Mouse (Mus musculus): Measurements from ENCODE around the gene Ly6g5b. TPM values are rescaled to one million over a fixed set of nuclear protein-coding genes. Genes with fewer than 3 reads are reported as not detected.

Ly6g5b gene
- total RNA-seq, 2 experiments from 2014 or later, result 0.52 to 0.62 TPM

DNA sequence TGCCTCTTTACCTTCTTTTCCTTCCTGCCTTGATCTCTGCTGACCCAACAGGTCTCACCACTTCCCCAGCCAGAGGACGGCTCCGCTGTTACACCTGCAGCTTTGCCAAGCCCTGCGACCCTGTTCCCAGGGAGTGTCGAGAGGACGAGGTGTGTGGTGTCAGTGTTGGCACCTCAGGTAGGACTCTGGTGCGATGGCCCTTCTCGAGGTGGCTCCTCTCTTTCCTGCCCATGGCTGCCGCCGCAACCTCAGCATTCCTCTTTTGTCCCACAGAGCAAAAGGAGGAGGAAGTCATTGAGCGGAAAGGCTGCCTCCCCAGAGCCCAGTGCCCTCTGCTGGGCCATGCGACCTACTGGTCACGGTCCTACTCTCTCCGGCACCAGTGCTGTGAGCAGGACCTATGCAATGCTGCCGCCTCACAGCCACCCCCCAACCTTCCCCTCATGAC lies 37.4 kb downstream of the Ly6g5b start, which contains the start of gene Ly6g6d:
Gene Ly6g6d (minus strand): TSS at position 280 of the 448 bp plus-strand sequence.
- DNase-seq, result peak; percentile 71

GRCm38 (mm10) chr17:35077285-35077684 lies 37.9 kb downstream of the Ly6g5b start:
- DNase-seq, result no peak

DNA sequence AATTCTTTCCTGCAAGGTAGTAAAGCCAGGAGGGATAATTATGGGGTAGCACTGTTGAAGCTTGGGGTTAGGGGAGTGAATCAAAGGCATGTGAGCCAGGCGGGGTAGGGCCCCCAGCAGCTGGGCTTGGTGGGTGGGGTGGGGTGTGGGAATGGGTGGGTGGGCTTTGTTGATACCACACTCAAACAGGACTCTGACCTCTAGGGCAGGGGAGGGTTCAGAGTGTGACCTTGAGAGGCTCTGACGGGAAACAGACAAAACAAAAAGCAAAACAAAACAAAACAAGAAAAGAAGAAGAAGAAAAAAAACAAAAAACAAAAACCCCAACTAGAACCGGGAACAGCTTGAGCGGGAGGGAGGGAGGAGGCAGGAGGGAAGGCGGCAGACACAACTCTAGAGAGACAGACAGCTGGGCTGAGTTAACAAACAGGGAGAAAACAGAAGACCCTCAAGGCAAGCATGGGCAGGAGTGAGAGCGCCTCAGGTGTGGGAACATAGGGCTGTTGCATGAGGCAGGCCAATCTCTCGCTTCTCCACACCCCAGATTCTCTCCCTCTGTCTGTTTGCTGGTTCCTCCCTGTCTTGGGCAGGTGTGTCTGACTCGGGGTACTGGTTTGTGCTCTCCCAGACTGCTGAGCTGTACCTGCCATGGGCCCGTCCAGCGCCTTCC lies 38.6 kb downstream of the Ly6g5b start, which contains the start of gene Ly6g6e:
Gene Ly6g6e (plus strand): TSS at position 396 of the 670 bp plus-strand sequence.
- no peak for DNase-seq

GRCm38 (mm10) chr17:35074097-35074496 lies 41.1 kb downstream of the Ly6g5b start:
- no peak for DNase-seq

- no peak for DNase-seq
These were observed 43.8 kb downstream of the Ly6g5b start for GRCm38 (mm10) chr17:35071454-35071853.

DNA sequence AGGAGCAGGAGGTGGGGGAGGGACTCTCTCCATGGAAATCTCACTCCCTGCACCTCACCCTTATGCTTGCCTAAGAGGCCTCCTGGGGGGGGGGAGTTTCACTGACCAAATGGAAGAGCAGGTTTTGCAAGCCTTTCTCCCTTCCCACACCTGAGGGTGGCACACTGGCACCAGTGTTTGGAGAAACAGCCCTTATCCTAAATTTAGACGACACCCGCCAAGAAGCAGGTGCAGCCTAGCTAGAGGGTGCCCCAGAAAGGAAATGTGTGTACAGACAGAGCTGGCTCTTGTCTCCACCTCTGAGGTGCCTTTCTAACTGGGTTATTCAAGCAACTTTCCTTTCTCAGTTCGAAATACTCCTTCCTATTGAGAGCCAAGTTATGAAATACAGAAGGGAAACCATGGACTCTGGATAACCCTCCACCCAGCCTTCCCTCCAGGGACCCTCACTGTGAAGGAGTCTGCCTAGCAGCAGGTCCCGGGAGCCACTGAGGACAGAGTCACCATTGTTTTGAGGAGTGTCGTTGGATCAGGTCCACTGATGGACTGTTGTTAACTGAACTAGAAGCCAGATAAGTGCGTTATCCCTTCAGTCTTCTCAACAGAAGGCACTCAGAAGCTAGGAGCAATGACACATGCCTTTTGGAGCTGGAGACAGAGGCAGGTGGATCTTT lies 44.5 kb downstream of the Ly6g5b start:
- no peak for DNase-seq

DNA sequence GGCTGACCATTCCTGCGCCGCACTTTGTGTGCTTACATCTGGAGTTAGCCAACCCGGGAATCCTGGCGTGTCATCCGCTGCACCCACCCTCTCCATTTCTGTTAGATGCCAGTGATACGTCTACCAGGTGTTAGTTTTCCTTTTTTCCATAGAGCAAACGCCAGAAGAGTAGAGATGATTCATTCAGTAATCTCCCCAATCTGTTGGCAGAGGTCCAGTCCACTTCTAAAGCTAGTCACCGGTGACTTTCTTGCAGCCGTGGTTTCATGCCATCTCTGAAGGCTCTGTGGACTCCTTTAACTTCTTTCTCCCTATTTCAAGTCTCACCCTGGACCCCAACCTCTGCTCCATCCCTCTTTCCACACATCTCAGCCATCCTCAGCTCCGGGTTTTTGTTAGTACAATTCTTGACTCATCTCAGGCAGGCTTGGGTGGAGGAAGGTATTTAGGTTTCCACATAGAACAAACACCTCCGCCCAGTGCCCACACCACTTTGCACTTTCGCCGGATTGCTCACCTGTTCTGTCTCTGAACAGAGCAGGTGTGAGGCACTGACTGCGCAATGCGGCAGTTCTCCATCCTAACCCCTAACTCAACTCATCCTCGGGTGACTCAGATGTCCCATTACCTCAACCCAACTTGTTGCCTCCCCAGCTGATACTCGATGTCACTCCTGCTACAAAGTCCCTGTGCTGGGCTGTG lies 46.9 kb downstream of the Ly6g5b start:
- no peak for DNase-seq

DNA sequence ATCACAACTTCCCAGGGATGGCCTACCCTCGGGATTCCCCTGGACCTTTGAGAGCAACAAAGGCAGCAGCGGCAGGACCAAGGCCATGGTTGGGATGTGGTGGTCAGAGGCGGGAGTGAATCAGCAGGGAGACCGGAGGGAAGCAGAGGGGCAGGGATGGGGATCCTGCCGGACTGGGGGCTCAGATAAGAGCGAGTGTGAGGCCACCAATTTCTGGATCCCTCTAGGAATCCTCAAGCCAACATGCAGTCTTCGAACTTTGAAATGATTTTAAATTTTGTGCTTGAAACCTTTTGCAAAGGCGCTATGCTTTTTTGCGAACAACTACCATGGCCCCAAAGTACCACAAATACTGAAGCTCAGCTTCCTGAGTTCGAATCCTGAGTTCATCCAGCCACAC lies 49.1 kb downstream of the Ly6g5b start, which contains the start of gene Mpig6b:
Gene Mpig6b (minus strand): TSS at position 101 of the 400 bp plus-strand sequence.
- no peak for DNase-seq

DNA sequence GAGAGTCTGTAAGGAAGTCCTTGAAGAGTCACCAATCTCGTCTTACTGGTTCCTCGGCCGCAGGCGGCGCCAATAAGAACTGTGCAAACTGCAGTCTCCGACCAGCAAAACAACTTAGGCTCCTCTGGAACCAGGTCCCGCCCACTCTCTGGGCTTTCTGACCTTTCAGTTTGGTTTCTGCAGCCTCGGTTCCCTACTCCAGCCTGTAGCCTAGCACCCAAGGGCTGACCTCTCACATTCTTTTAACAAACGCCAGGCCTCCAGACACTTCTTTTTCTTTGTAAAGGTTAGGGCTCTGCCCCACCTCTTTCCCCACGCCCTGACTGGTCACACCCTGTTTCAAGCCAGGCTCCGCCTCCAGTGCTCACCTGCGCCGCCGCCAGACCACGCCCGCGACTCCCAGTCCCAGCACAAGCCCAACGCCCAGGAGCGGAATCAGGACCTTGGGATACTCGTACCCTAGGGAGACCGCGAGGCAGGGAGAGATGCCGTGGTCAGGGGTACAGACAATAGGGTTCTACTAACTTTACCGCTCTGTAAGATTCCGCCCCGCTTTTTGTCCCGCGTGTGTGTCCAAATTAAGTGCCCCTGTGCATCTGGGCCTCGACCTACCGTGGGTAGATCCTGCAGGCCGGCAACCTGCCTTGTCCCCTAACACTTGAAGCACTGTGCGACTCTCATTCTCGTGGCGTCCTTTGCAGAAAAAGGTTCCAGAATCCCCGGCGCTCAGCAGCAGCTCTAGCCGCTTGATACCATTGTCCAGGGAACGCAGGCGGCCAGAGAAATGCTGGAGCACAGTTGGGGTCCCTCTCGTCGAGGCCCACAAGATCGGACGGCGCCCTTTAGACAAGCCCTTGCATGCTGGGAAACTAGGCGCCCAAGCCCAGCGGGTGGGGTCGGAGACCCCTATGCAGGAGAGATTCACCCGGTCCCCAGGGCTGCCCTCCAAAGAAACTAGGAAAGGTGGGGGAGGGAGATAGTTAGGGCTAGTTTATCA lies 50.0 kb downstream of the Ly6g5b start, which contains the start of gene Ly6g6c:
Gene Ly6g6c (plus strand): TSS at position 438 of the 997 bp plus-strand sequence.
- peak; percentile 40 for DNase-seq

- DNase-seq, result no peak
These were observed 50.8 kb downstream of the Ly6g5b start for GRCm38 (mm10) chr17:35064378-35064877.

Other genes starting within 250 kb of the Ly6g5b start
- gene Zbtb12, start 235.9 kb downstream of the Ly6g5b start, total RNA-seq (2021), result 1 to 10 TPM; 7.9 TPM
- not detected for gene Gm20547, start 233.4 kb downstream of the Ly6g5b start, total RNA-seq (2021)
- gene C2, start 217.2 kb downstream of the Ly6g5b start, total RNA-seq (2021), result 1 to 10 TPM; 3.0 to 3.7 TPM
- gene Ehmt2, start 217.0 kb downstream of the Ly6g5b start, total RNA-seq (2021), result 10 to 100 TPM; 55.7 to 56.8 TPM
- not detected for gene Slc44a4, start 201.0 kb downstream of the Ly6g5b start, total RNA-seq (2021)
- gene Neu1, start 184.2 kb downstream of the Ly6g5b start, total RNA-seq (2021), result 10 to 100 TPM; 10.1 to 11.7 TPM
- gene Hspa1b, start 156.2 kb downstream of the Ly6g5b start, total RNA-seq (2021), result 1 to 10 TPM; 4.8 to 5.2 TPM
- gene Gm20481, start 145.5 kb downstream of the Ly6g5b start, total RNA-seq (2021), result not detected
- gene Hspa1a, start 143.3 kb downstream of the Ly6g5b start, total RNA-seq (2021), result 1 to 10 TPM; 2.6 to 2.9 TPM
- 1 to 10 TPM; 5.3 to 6.6 TPM for gene Hspa1l, start 142.7 kb downstream of the Ly6g5b start, total RNA-seq (2021)
- gene Lsm2, start 133.6 kb downstream of the Ly6g5b start, total RNA-seq (2021), result 10 to 100 TPM; 52.2 to 55.0 TPM
- gene Vars, start 114.4 kb downstream of the Ly6g5b start, total RNA-seq (2021), result 10 to 100 TPM; 46.7 to 49.0 TPM
- 1 to 10 TPM; 1.6 to 1.8 TPM for gene Vwa7, start 98.8 kb downstream of the Ly6g5b start, total RNA-seq (2021)
- gene Sapcd1, start 87.4 kb downstream of the Ly6g5b start, total RNA-seq (2021), result 1 to 10 TPM in 1 of 2 experiments, under 1 TPM in 1; 0.74 to 1.3 TPM
- gene Msh5, start 68.7 kb downstream of the Ly6g5b start, total RNA-seq (2021), result 1 to 10 TPM; 4.0 to 6.5 TPM
- 100 to 1,000 TPM; 166 to 167 TPM for gene Clic1, start 65.5 kb downstream of the Ly6g5b start, total RNA-seq (2021)
- 100 to 1,000 TPM; 104 to 106 TPM for gene Ddah2, start 56.4 kb downstream of the Ly6g5b start, total RNA-seq (2021)
- not detected for gene Ly6g6c, start 50.0 kb downstream of the Ly6g5b start, total RNA-seq (2021)
- under 1 TPM in 1 of 2 experiments, not detected in 1; 0.47 TPM for gene Mpig6b, start 49.2 kb downstream of the Ly6g5b start, total RNA-seq (2021)
- not detected for gene Ly6g6e, start 38.5 kb downstream of the Ly6g5b start, total RNA-seq (2021)
- 1 to 10 TPM; 1.6 to 2.4 TPM for gene Ly6g6d, start 37.4 kb downstream of the Ly6g5b start, total RNA-seq (2021)
- not detected for gene Ly6g6f, start 29.8 kb downstream of the Ly6g5b start, total RNA-seq (2021)
- 10 to 100 TPM; 50.6 to 53.5 TPM for gene Abhd16a, start 26.2 kb downstream of the Ly6g5b start, total RNA-seq (2021)
- gene Ly6g5c, start 7.1 kb downstream of the Ly6g5b start, total RNA-seq (2021), result not detected
- 1 to 10 TPM; 6.0 to 6.2 TPM for gene Gpank1, start 6.0 kb upstream of the Ly6g5b start, total RNA-seq (2021)
- 100 to 1,000 TPM; 189 to 196 TPM for gene Csnk2b, start 6.6 kb upstream of the Ly6g5b start, total RNA-seq (2021)
- gene D17H6S53E, start 10.9 kb upstream of the Ly6g5b start, total RNA-seq (2021), result 10 to 100 TPM; 26.6 to 27.3 TPM
- gene Apom, start 16.6 kb upstream of the Ly6g5b start, total RNA-seq (2021), result not detected
- gene Bag6, start 19.8 kb upstream of the Ly6g5b start, total RNA-seq (2021), result 100 to 1,000 TPM; 318 to 321 TPM
- 100 to 1,000 TPM; 248 to 251 TPM for gene Prrc2a, start 49.5 kb upstream of the Ly6g5b start, total RNA-seq (2021)
- gene Aif1, start 60.6 kb upstream of the Ly6g5b start, total RNA-seq (2021), result 1 to 10 TPM; 2.9 to 3.4 TPM
- gene Lst1, start 73.0 kb upstream of the Ly6g5b start, total RNA-seq (2021), result 1 to 10 TPM; 4.2 to 4.8 TPM
- gene Ltb, start 79.0 kb upstream of the Ly6g5b start, total RNA-seq (2021), result 1 to 10 TPM in 1 of 2 experiments, under 1 TPM in 1; 0.81 to 1.0 TPM
- gene Tnf, start 86.6 kb upstream of the Ly6g5b start, total RNA-seq (2021), result 1 to 10 TPM in 1 of 2 experiments, under 1 TPM in 1; 0.76 to 1.3 TPM
- gene Lta, start 89.9 kb upstream of the Ly6g5b start, total RNA-seq (2021), result under 1 TPM; 0.26 to 0.32 TPM
- gene Gm16181, start 105.4 kb upstream of the Ly6g5b start, total RNA-seq (2021), result under 1 TPM in 1 of 2 experiments, not detected in 1; 0.52 TPM
- gene Atp6v1g2, start 118.2 kb upstream of the Ly6g5b start, total RNA-seq (2021), result 1 to 10 TPM; 8.0 to 9.3 TPM
- 10 to 100 TPM; 10.8 to 11.0 TPM for gene Nfkbil1, start 120.4 kb upstream of the Ly6g5b start, total RNA-seq (2021)
- gene Ddx39b, start 126.3 kb upstream of the Ly6g5b start, total RNA-seq (2021), result 100 to 1,000 TPM; 221 to 230 TPM
- 10 to 100 TPM; 45.9 to 50.4 TPM for gene H2-D1, start 147.3 kb upstream of the Ly6g5b start, total RNA-seq (2021)
- under 1 TPM; 0.43 to 0.55 TPM for gene H2-Q1, start 205.0 kb upstream of the Ly6g5b start, total RNA-seq (2021)
- gene H2-Q2, start 226.8 kb upstream of the Ly6g5b start, total RNA-seq (2021), result under 1 TPM; 0.64 to 0.77 TPM

All from heart, postnatal 4 days (tissue).